Mouse (Mus musculus): ENCODE data around the gene Rbms3. TPM values are rescaled to one million over a fixed set of nuclear protein-coding genes. Genes with fewer than 3 reads are reported as not detected.

Gene Rbms3
- total RNA-seq, 1 experiment from 2014 or later, result not detected

DNA sequence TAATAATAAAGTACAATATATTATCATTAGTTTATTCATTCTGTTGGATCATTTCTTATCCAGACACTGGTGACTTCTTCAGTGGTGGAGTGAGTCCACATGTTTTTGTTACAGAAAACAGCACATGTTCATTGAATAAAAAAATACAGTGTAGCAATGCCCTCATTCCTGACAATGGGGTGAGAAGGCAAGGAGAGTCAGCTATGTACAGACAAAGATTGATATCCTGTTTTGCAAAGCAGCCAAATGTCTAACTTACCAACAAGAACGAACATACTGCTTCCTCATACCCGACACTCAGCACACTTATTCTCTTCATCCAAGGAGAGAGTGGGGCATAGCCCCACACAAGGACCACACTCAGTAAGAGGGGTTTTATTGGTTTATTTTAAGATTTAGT is 559.1 kb downstream of the Rbms3 start:
- ATAC-seq (replicated peaks in 1 of 2; ENCODE audit: insufficient read depth in 1 of 2, low FRiP score in 2 of 2, low TSS enrichment in 1 of 2, low read depth in 1 of 2, poor library complexity in 2 of 2, severe bottlenecking in 2 of 2), result no peak

GRCm38 (mm10) chr9:117069232-117069631 is 560.5 kb downstream of the Rbms3 start:
- no peak for ATAC-seq (replicated peaks in 1 of 2; ENCODE audit: insufficient read depth in 1 of 2, low FRiP score in 2 of 2, low TSS enrichment in 1 of 2, low read depth in 1 of 2, poor library complexity in 2 of 2, severe bottlenecking in 2 of 2)

- ATAC-seq (replicated peaks in 1 of 2; ENCODE audit: insufficient read depth in 1 of 2, low FRiP score in 2 of 2, low TSS enrichment in 1 of 2, low read depth in 1 of 2, poor library complexity in 2 of 2, severe bottlenecking in 2 of 2), result no peak
These were observed 561.9 kb downstream of the Rbms3 start for GRCm38 (mm10) chr9:117067703-117068419.

- ATAC-seq (replicated peaks in 1 of 2; ENCODE audit: insufficient read depth in 1 of 2, low FRiP score in 2 of 2, low TSS enrichment in 1 of 2, low read depth in 1 of 2, poor library complexity in 2 of 2, severe bottlenecking in 2 of 2), result no peak
These were observed 563.2 kb downstream of the Rbms3 start for GRCm38 (mm10) chr9:117066502-117066901.

DNA sequence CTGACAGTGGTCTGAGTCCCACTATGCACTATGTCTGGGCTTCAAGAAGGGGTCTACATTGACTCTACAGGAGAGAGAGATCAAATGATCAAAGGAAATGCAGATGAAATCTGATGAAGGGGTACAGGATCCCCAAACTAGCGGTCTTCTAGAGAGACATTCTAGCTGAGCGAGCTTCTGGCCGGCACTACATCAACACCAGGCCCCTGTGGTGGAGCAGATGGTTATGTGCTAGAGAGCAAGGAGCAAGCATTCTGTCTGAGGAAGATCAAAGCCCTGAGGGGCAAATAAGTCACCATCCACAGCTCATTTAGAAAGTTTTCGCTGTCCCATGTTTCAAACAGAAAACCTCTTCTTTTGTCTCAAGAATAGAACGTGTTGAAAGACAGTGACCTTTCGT is 564.1 kb downstream of the Rbms3 start:
- ATAC-seq (replicated peaks in 1 of 2; ENCODE audit: insufficient read depth in 1 of 2, low FRiP score in 2 of 2, low TSS enrichment in 1 of 2, low read depth in 1 of 2, poor library complexity in 2 of 2, severe bottlenecking in 2 of 2), result no peak

DNA sequence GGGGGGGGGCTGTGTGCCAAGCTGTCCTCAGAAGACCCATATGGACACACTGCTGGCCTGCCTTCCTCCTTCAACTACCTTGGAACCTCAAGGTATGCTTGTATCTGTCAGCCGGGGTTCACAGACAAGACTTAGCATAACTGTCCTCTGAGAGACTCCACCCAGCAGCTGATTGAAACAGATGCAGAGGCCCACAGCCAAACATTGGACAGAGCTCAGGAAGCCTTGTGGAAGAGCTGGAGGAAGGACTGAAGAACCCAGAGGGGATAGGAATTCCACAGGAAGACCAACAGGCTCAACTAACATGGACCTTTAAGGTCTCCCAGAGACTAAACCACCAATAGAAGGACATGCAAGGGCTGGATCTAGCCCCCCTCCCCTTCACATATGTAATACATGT is 570.1 kb downstream of the Rbms3 start:
- no peak for ATAC-seq (replicated peaks in 1 of 2; ENCODE audit: insufficient read depth in 1 of 2, low FRiP score in 2 of 2, low TSS enrichment in 1 of 2, low read depth in 1 of 2, poor library complexity in 2 of 2, severe bottlenecking in 2 of 2)

GRCm38 (mm10) chr9:117059135-117059534 is 570.6 kb downstream of the Rbms3 start:
- no peak for ATAC-seq (replicated peaks in 1 of 2; ENCODE audit: insufficient read depth in 1 of 2, low FRiP score in 2 of 2, low TSS enrichment in 1 of 2, low read depth in 1 of 2, poor library complexity in 2 of 2, severe bottlenecking in 2 of 2)

DNA sequence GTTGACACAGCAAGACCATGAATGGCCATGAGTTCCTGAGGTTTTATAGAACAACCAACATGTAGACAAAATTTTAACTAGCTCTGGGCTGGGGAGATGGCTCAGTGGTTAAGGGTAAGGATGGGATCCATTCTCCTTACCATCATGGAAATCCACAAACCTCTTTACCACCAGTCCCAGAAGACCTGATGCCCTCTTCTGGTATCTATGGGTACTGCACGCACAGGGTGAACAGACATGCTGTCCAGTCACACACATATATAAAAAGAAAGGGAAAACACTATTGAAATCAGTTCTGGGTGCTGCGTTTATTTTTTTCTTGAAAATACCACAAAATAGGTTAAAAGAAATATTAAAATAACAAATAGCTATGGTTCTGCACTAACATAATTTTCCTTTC is 577.8 kb downstream of the Rbms3 start:
- ATAC-seq (replicated peaks in 1 of 2; ENCODE audit: insufficient read depth in 1 of 2, low FRiP score in 2 of 2, low TSS enrichment in 1 of 2, low read depth in 1 of 2, poor library complexity in 2 of 2, severe bottlenecking in 2 of 2), result no peak

GRCm38 (mm10) chr9:117048641-117049040 is 581.1 kb downstream of the Rbms3 start:
- ATAC-seq (replicated peaks in 1 of 2; ENCODE audit: insufficient read depth in 1 of 2, low FRiP score in 2 of 2, low TSS enrichment in 1 of 2, low read depth in 1 of 2, poor library complexity in 2 of 2, severe bottlenecking in 2 of 2), result no peak

DNA sequence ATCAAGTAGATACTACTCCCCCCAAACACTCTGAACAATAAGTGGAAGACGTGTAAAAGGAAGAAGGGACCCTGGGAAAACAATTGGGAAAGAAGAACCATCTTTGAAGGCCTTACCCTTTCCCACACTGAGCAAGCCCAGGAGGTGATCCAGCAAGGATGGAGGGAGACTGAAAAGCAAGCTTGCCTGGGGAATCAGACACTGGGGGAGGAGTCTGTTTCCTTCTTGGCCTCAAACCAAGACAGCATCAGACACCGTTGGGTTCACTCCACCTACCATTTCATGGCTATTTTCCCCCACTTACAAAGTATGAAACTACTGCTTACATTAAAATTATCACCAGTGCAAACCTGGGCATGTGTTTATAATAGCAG is 587.7 kb downstream of the Rbms3 start:
- no peak for ATAC-seq (replicated peaks in 1 of 2; ENCODE audit: insufficient read depth in 1 of 2, low FRiP score in 2 of 2, low TSS enrichment in 1 of 2, low read depth in 1 of 2, poor library complexity in 2 of 2, severe bottlenecking in 2 of 2)

- ATAC-seq (replicated peaks in 1 of 2; ENCODE audit: insufficient read depth in 1 of 2, low FRiP score in 2 of 2, low TSS enrichment in 1 of 2, low read depth in 1 of 2, poor library complexity in 2 of 2, severe bottlenecking in 2 of 2), result no peak
These were observed 588.3 kb downstream of the Rbms3 start for GRCm38 (mm10) chr9:117041291-117041992.

GRCm38 (mm10) chr9:117039941-117040453 is 589.7 kb downstream of the Rbms3 start:
- no peak for ATAC-seq (replicated peaks in 1 of 2; ENCODE audit: insufficient read depth in 1 of 2, low FRiP score in 2 of 2, low TSS enrichment in 1 of 2, low read depth in 1 of 2, poor library complexity in 2 of 2, severe bottlenecking in 2 of 2)

- ATAC-seq (replicated peaks in 1 of 2; ENCODE audit: insufficient read depth in 1 of 2, low FRiP score in 2 of 2, low TSS enrichment in 1 of 2, low read depth in 1 of 2, poor library complexity in 2 of 2, severe bottlenecking in 2 of 2), result no peak
These were observed 597.0 kb downstream of the Rbms3 start for GRCm38 (mm10) chr9:117032690-117033089.

DNA sequence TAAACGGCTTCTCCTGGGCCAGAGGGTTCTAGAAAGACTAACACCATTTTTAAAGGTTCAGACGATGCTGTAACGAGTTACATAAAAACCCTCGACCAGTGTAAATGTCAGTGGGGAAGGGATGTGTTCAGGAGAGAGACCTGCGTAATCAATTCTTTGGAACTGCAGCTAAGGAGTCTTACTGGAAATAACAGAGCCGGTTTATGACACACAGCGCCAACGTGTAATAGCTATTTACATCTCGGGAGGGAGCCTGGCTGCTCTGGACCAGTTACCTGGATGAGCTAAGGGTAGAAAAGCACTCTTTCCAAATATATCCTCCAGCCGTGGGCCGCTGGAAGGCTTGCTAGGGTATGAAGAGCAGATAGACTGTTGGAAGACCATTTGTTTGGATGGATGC is 598.5 kb downstream of the Rbms3 start:
- ATAC-seq (replicated peaks in 1 of 2; ENCODE audit: insufficient read depth in 1 of 2, low FRiP score in 2 of 2, low TSS enrichment in 1 of 2, low read depth in 1 of 2, poor library complexity in 2 of 2, severe bottlenecking in 2 of 2), result no peak

DNA sequence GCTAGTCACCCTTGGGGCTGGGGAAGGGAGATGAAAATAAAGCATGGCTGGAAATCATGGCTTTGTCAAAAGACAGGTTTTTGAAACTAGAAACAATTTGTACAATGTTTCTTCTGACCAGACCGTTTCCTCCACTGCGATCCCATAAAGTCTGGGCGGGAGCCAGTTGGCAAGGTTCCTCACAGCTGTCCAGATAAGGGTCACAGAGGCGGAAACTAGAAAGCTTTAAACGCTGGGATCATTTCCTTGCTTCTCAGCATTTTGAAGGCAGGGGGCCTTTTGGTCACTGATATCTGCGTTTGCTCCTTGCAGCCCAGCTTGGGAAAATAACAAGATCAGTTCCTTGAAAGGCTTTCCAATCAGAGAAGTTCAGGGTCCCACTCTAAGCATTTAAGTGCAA is 598.9 kb downstream of the Rbms3 start:
- ATAC-seq (replicated peaks in 1 of 2; ENCODE audit: insufficient read depth in 1 of 2, low FRiP score in 2 of 2, low TSS enrichment in 1 of 2, low read depth in 1 of 2, poor library complexity in 2 of 2, severe bottlenecking in 2 of 2), result peak in 1 of 2 experiments; percentile 65; a peak in 1 of 4 replicates

DNA sequence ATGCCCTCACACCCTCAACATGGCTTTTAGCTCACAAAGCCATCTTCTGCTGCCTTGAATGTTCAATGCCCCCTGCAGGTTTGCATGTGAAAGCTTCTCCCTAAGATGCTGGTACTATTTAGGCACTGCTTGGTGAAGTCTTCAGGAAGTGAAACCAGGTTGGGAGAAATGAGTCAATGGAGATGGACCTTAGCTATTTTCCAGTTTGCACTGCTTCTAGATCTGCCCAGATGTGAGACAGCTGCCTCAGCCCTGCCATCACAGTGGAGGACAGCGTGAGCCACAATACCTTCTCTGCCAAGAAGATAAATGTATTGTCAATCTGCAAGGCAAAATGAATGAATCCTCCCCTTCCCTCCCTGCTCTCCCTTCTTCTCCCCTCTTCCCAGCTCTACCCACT is 599.8 kb downstream of the Rbms3 start:
- no peak for ATAC-seq (replicated peaks in 1 of 2; ENCODE audit: insufficient read depth in 1 of 2, low FRiP score in 2 of 2, low TSS enrichment in 1 of 2, low read depth in 1 of 2, poor library complexity in 2 of 2, severe bottlenecking in 2 of 2)

DNA sequence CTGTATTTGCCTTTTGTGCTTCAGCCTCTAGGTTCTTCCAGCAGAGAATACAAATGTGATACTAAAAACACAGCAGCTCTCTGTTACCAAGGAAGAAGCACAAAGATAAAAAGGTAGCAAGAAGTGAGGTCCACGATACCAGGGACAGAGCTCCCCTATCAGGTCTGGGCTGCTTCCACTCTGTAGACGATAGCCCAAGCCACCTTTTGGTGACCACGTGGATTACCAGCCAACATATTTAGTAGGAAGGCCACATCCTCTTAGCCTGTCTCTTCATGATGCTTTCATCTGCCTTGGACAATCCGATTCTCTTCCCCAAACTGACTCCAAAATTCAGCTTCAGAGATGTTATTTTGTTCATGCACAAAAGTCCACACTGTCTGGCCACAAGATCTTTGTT is 601.1 kb downstream of the Rbms3 start:
- no peak for ATAC-seq (replicated peaks in 1 of 2; ENCODE audit: insufficient read depth in 1 of 2, low FRiP score in 2 of 2, low TSS enrichment in 1 of 2, low read depth in 1 of 2, poor library complexity in 2 of 2, severe bottlenecking in 2 of 2)

DNA sequence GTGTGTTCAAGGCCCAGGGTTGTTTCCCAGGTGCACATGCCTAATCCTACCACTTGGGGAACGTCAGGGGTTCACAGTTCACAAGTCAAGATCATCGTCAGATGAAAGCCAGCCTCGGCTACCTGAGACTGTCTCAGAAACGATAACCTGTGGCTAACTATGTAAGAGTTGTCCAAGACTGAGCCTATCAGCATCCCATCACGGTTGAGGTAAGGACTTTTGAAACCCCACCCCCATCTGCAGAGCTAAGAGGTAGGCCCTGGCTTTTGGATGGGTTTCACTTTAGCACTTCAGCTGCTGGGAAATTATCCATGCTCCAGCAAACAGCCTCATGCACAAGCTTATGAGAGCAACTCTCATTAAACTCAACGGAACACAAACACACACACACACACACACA is 607.6 kb downstream of the Rbms3 start:
- no peak for ATAC-seq (replicated peaks in 1 of 2; ENCODE audit: insufficient read depth in 1 of 2, low FRiP score in 2 of 2, low TSS enrichment in 1 of 2, low read depth in 1 of 2, poor library complexity in 2 of 2, severe bottlenecking in 2 of 2)

DNA sequence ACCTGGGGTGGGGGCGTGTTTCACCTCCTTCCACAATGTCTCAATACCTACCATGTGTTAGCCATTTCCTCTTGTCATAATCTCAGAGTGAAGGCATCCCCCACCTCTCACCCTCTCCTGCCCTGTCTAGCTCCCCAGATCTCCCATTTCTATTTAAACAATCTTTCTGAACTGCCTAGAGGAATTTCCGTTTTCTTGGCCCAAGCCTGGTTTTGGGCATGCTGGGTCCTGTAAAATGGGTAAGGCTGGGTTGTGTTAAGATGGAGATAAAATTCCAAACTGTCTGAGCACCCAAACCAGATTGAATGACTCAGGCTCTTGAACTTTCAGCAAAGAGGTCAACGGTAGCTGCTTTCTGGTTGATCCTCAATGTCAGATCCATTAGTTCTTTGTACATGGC is 608.2 kb downstream of the Rbms3 start:
- ATAC-seq (replicated peaks in 1 of 2; ENCODE audit: insufficient read depth in 1 of 2, low FRiP score in 2 of 2, low TSS enrichment in 1 of 2, low read depth in 1 of 2, poor library complexity in 2 of 2, severe bottlenecking in 2 of 2), result no peak

Data from hematopoietic stem cell, adult 5-6 weeks (primary cell).